Mouse (Mus musculus): ENCODE data around the gene Nacc2.

Nacc2 gene

DNA sequence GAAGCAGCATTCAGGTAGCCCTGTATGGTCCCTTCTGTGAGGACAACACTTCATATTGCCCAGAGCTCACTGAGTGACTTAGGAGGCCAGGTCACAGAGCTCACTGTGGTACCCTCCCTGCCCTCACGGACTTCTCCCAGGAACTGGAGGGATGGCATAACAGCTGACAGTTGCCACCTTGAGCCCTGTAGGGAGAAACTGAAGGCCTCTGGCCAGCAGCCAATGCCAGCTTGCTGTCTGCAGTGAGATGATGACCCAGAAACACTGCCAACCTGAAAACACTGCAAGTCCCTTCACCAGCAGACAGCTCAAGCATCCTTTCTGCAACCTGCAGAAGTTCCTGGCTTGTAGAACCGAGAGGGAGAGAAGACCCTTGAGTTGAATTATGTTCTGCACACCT lies 20.5 kb upstream of the Nacc2 start:
- TF ChIP-seq GATA4 (IDR thresholded peaks at IDR 0.05; ENCODE audit: insufficient replicate concordance, low read length): no peak

DNA sequence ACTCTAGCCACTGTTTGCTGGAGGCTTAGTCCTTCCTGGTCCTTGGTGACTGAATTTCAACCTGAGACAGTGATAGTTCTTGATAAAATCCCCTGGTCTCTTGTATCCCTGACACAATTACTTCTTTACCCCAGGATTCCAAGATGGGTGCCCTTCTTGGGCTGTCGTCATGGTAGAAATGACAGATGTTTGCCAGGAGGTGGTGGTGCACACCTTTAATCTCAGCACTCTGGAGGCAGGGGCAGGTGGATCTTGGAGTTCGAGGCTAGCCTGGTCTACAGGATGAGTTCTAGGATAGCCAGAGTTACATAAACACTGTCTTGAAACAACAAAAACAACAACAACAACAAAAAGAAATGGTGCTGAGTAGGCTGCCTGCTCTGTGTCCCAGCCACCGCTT lies 20.0 kb upstream of the Nacc2 start:
- no peak for TF ChIP-seq GATA4 (IDR thresholded peaks at IDR 0.05; ENCODE audit: insufficient replicate concordance, low read length)

DNA sequence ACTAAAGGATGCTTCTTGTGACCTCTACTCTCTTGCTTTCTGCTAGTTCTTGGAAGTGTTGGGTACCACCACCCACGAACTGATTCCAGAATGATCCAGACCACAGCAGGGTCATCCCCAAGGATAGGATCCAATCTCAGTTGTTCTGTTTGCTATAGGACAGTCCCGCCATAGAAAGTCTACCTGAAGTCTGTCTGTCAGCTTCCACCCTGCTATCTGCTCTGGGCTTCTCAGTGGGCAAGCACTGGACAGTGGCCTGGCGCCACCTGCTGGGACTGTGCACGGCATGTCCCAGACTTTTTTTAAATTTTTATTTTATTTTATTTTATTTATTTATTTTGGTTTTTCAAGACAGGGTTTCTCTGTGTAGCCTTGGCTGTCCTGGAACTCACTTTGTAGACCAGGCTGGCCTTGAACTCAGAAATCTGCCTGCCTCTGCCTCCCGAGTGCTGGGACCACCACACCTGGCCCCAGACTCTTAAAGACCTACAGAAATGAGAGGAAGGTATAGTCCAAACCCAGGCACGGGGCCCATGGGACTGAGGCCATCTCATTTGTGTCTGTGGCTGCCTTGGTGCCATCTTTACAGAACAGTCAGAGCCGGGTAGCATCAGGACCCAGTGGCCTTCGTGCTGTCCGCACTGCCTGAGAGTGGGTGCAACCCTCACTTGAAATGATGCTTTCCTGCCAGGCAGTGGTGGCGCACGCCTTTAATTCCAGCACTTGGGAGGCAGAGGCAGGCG lies 19.0 kb upstream of the Nacc2 start:
- no peak for TF ChIP-seq GATA4 (IDR thresholded peaks at IDR 0.05; ENCODE audit: insufficient replicate concordance, low read length)

GRCm38 (mm10) chr2:26140903-26141302 lies 17.9 kb upstream of the Nacc2 start:
- TF ChIP-seq GATA4 (IDR thresholded peaks at IDR 0.05; ENCODE audit: insufficient replicate concordance, low read length): no peak

DNA sequence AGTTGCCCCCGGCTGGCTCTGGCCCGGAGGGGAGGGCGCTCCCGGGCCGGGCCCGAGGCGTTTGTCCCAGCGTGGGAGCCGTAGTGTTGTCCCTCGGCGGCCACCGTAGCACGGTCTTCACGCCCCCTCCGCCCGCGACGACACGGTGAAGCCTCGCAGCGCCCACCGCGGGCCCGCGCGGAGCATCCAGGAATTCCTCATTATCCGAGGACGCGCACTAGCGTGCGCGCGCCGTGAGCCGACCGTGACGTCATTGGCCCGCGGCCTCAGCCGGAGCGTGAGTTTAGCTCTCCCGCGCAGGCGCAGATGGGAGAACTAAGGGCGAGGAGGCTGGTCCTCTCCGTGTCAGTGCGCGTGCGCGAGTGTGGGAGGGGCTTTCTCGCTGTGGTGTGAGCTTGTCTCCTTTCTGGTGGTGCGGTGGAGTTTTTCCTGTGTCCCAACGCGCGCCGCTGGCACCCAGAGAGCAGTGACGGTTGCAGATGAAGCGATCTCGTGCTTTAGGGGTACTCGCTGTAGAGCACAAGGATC lies 17.3 kb upstream of the Nacc2 start:
- TF ChIP-seq GATA4 (IDR thresholded peaks at IDR 0.05; ENCODE audit: insufficient replicate concordance, low read length): peak; percentile 28; the same call in 1 of the 2 replicates

- no peak for TF ChIP-seq GATA4 (IDR thresholded peaks at IDR 0.05; ENCODE audit: insufficient replicate concordance, low read length)
Observed at GRCm38 (mm10) chr2:26139545-26140206, 16.7 kb upstream of the Nacc2 start.

GRCm38 (mm10) chr2:26139034-26139544 lies 16.1 kb upstream of the Nacc2 start:
- TF ChIP-seq GATA4 (IDR thresholded peaks at IDR 0.05; ENCODE audit: insufficient replicate concordance, low read length): no peak

DNA sequence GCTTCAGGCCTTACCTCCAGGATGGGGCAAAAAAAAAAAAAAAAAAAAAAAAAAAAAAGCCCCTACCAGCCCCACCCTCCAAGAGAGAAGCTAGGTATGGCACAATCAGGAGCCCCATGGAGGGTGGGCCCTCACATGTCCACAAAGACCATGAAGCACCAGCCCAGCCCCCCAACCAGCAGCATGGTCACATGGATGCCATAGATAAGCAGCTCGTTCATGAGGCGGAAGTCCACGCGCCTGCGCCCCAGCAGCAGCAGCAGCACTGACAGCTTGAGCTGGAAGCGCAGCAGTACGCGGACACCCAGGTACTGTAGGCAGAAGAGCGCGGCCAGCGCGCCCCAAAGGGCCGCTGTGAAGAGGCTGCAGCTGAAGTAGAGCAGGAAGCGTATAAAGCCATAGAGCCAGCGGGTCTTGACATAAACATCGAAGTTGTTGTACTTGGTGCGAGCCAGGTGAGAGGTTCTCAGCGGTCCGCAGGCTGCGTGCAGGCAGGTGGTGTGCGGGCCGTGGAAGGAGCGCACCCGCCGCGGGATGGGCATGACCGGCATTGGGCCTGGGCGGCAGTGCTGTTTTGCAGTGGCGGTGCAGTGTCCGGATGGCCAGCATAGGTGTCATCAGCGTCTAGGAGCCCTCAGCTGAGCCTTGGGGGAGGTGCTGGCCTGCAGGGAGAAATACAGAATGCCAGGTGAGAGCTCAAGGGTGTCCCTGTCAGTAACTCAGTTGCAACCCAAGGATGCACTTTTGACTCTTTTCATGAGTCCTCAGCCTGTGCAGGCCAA lies 15.4 kb upstream of the Nacc2 start:
- no peak for TF ChIP-seq GATA4 (IDR thresholded peaks at IDR 0.05; ENCODE audit: insufficient replicate concordance, low read length)

- TF ChIP-seq GATA4 (IDR thresholded peaks at IDR 0.05; ENCODE audit: insufficient replicate concordance, low read length): no peak
Observed at GRCm38 (mm10) chr2:26134591-26134990, 11.6 kb upstream of the Nacc2 start.

GRCm38 (mm10) chr2:26132628-26133551 lies 9.9 kb upstream of the Nacc2 start:
- no peak for TF ChIP-seq GATA4 (IDR thresholded peaks at IDR 0.05; ENCODE audit: insufficient replicate concordance, low read length)

DNA sequence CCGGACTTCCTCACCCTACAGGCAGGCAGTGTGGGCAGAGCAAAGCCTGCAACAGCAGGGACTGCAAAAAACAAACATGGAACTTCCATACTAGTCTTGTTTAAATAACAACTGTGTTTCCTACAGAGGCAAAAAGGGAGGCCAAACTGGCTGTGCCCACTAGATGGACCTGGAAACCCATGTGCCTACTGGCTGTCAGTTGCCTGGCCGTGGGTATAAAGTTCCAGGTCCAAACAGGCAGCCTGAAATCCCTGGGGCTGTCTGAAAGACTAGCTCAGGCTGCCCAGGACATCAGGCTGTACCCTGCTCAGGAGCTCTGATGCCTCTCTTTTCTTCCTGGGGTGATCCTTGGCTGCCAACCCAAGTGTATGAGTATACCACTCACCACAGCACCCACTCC lies 8.3 kb upstream of the Nacc2 start:
- TF ChIP-seq GATA4 (IDR thresholded peaks at IDR 0.05; ENCODE audit: insufficient replicate concordance, low read length): no peak

DNA sequence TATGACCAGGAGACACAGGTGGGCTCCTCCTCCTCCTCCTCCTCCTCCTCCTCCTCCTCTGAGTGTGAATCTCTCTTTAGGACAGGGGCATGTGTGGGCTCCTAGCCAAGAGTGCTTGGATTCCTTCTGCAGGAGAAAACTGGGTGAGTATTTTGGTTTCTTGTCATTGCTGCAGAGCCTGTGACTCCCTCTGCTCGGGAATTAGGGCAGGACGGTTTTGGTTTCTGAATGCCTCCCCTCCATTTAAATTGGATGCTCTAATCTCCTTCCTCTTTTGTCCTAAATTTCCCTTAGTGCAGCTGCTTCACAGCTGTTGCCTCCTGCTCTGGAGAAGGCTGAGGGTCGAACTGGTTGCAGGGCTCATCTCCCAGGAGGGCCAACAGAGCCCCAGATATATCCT lies 6.9 kb upstream of the Nacc2 start:
- TF ChIP-seq GATA4 (IDR thresholded peaks at IDR 0.05; ENCODE audit: insufficient replicate concordance, low read length): no peak

- TF ChIP-seq GATA4 (IDR thresholded peaks at IDR 0.05; ENCODE audit: insufficient replicate concordance, low read length): no peak
Observed at GRCm38 (mm10) chr2:26129346-26129745, 6.3 kb upstream of the Nacc2 start.

All from liver, adult (tissue).